Mouse (Mus musculus): ENCODE results near the gene Psg20. TPM values are rescaled to one million over a fixed set of nuclear protein-coding genes. Genes with fewer than 3 reads are reported as not detected.

The Psg20 gene
- total RNA-seq (2023) = not detected

DNA sequence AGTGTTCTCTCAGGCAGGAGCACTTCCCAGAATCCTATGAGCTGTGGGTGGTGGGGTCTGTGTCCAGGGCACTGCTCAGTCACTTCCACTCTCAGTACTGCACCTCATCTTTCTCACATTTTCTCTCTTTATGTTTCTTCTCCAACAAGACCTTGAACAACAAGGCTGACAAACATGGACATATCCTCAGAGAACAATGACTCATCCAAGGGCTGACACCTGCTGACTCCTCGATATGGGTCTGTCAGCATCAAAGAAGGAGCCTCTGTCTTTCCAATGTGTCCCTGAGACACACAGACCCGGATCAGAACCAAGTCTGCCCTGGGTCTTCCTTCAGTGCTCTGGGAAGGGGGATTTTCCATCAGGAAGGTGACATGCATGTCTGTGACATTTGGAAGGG is at the start of gene Psg20:
Psg20 (minus strand) TSS at position 101 of the 400 bp plus-strand sequence.

DNA sequence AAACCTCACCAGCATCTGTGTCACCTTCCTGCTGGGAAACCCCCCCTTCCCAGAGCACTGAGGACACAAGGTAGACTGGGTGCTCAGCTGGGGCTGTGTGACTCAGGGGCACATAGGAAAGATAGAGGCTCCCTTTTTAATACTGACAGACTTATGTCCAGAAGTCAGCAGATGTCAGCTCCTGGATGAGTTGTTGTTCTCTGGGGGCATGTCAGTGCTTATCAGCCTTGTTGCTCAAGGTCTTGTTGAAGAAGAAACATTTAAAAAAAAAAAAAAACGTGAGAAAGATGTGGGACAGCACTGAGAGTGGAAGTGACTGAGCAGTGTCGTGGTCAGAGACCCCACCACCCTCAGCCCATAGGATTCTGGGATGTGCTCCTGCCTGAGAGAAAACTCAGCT is 31.8 kb upstream of the Psg20 start, which contains the start of gene Psg22:
Psg22 (plus strand) TSS at position 301 of the 400 bp plus-strand sequence.

DNA sequence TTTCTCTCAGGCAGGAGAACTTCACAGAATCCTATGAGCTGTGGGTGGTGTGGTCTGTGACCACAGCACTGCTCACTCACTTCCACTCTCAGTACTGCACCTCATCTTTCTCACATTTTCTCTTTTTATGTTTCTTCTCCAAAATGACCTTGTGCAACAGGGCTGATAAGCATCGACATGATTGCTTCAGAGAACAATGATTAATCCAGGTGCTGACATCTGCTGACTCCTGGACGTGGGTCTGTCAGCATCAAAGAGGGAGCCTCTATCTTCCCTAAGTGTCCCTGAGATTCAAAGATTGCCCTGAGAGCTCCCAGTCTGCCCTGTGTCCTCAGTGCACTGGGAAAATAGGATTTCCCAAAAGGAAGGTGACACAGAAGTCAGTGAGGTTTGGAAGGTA is 29.4 kb downstream of the Psg20 start, which contains the start of gene Psg21:
Psg21 (minus strand) TSS at position 101 of the 400 bp plus-strand sequence.

Other genes with a start within 250 kb of the Psg20 start
- gene Psg26, start 202.0 kb downstream of the Psg20 start, total RNA-seq (2023) = not detected
- not detected for gene Psg25, start 153.9 kb downstream of the Psg20 start, total RNA-seq (2023)
- not detected for gene Psg27, start 118.9 kb downstream of the Psg20 start, total RNA-seq (2023)
- 0.35 TPM for gene Psg23, start 69.7 kb downstream of the Psg20 start, total RNA-seq (2023)
- gene Psg21, start 29.5 kb downstream of the Psg20 start, total RNA-seq (2023) = not detected
- not detected for gene Psg22, start 31.9 kb upstream of the Psg20 start, total RNA-seq (2023)
- not detected for gene Psg19, start 112.3 kb upstream of the Psg20 start, total RNA-seq (2023)
- gene Psg17, start 135.4 kb upstream of the Psg20 start, total RNA-seq (2023) = not detected
- 0.21 TPM for gene Mill2, start 153.8 kb upstream of the Psg20 start, total RNA-seq (2023)
- 14.8 TPM for gene Pglyrp1, start 185.1 kb upstream of the Psg20 start, total RNA-seq (2023)
- 24.9 TPM for gene Ccdc61, start 224.2 kb upstream of the Psg20 start, total RNA-seq (2023)
- not detected for gene Nova2, start 239.7 kb upstream of the Psg20 start, total RNA-seq (2023)

All from CD4-positive naive resting alpha-beta T cell, adult 57 days (primary cell).